Mouse (Mus musculus) brain, embryonic 14.5 days (tissue): Measurements from ENCODE around the gene Clip1.

Experiments
- CTCF ChIP-seq: fragments of 200-500 bp; IDR thresholded peaks from 2 replicates; pipeline ENCODE4 v1.5.1; 2012; ENCODE audit warnings: inconsistent platforms, mild to moderate bottlenecking, moderate library complexity, borderline replicate concordance; ENCODE audit not compliant: insufficient read depth, insufficient read length; ENCODE audit errors: extremely low read depth
- POLR2A ChIP-seq: fragments of 200-500 bp; IDR thresholded peaks from 2 replicates; pipeline ENCODE4 v1.6.1; 2012; ENCODE audit warnings: mild to moderate bottlenecking, inconsistent platforms, borderline replicate concordance; ENCODE audit not compliant: poor library complexity, insufficient read depth, insufficient read length, severe bottlenecking; ENCODE audit errors: extremely low read depth

DNA sequence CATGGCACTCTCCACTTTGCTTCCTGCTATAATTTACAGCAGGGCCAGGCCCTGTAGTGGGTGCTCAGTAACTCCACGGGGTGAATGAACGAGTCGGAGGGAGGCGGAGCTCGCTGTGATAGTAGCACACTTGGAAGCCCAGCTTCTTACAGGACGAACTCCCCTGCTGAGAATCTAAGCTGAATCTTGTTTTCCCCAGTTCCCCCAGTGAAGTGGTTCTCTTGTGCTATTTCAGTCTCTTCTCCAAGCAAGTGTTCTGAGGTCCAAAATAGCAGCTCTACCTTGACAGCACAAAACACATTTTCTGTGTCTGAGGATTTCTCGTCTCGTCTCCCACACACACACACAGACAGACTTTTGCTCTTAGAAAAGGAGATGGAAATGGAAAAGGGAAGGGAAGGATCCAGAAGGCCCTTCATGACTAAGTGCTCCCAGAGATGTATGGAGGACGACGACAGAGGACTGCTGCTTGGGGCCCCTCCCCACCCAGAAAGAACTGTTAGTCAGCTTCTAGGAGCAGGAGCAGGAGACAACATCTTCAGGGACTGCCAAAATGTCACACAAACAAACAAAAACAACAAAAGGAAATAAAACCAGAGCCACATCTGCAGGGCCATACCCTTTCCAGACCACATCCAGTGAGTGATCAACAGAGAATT, 90.7 kb downstream of the Clip1 start:
- TF ChIP-seq POLR2A, result no peak
- no peak for TF ChIP-seq CTCF
